Mouse (Mus musculus): ENCODE measurements around the gene Nmb. TPM values are rescaled to one million over a fixed set of nuclear protein-coding genes. Genes with fewer than 3 reads are reported as not detected.

The Nmb gene
- total RNA-seq, 2 experiments from 2014 or later = 3.6 to 4.0 TPM

DNA sequence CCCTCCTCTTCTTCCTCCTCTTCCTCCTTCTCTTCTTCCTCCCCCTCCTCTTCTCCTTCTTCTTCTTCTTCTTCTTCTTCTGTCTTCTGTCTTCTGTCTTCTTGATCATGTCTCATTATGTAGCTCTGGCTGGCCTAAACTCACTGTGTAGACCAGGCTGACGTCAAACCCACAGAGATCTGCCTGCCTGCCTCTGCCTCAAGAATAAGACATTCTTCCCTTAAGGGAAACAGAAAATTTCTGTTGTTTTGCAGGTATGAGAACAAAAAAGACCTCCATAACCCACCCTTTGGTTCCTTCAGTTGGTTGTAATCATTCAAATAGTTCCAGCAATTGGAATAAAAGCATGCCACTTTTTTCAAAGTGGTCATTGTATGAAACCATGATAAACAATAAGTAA lies 40.7 kb downstream of the Nmb start:
- Histone ChIP-seq H3K27ac (peak overlapping the region; percentile 12; the same call in 1 of the 2 replicates), H3K4me3 (no peak overlapping the region)
- no peak for TF ChIP-seq CTCF (IDR thresholded peaks at IDR 0.05)
- intact Hi-C loops (cut with DNase I) = no loop called here
- no peak for DNase-seq

GRCm38 (mm10) chr7:80863520-80863919 lies 41.4 kb downstream of the Nmb start:
- Histone ChIP-seq H3K27ac (peak overlapping the region; percentile 16), H3K4me3 (no peak overlapping the region)
- no peak for DNase-seq
- intact Hi-C loops (cut with DNase I) = no loop called here
- no peak for TF ChIP-seq CTCF (IDR thresholded peaks at IDR 0.05)

GRCm38 (mm10) chr7:80862475-80862874 lies 42.4 kb downstream of the Nmb start:
- no peak for TF ChIP-seq CTCF (IDR thresholded peaks at IDR 0.05)
- Histone ChIP-seq H3K27ac (no peak overlapping the region), H3K4me3 (no peak overlapping the region)
- intact Hi-C loops (cut with DNase I) = no loop called here
- DNase-seq = no peak

- Histone ChIP-seq H3K4me3 (peak within 1 kb of the TSS; percentile 79), H3K27ac (peak within 1 kb of the TSS; percentile 93)
- no peak for TF ChIP-seq CTCF (IDR thresholded peaks at IDR 0.05)
- intact Hi-C loops (cut with DNase I) = no loop called here
- peak; percentile 89 for DNase-seq
These were observed 44.1 kb downstream of the Nmb start, which contains the start of gene Zscan2 for GRCm38 (mm10) chr7:80860729-80861274. Gene Zscan2 (plus strand): TSS chr7:80860920.

- peak; percentile 49 for DNase-seq
- no peak for TF ChIP-seq CTCF (IDR thresholded peaks at IDR 0.05)
- peak overlapping the region; percentile 93 for H3K27ac ChIP-seq
- intact Hi-C loops (cut with DNase I) = no loop called here
- peak overlapping the region; percentile 79 for H3K4me3 ChIP-seq
These were observed 44.6 kb downstream of the Nmb start for GRCm38 (mm10) chr7:80860227-80860626.

- Histone ChIP-seq H3K4me3 (no peak overlapping the region), H3K27ac (no peak overlapping the region)
- peak; percentile 82 for DNase-seq
- intact Hi-C loops (cut with DNase I) = loop anchor here (1.0 kb wide), 1 partner anchor 298 kb away; no protein-coding TSS in a partner anchor
- TF ChIP-seq CTCF (IDR thresholded peaks at IDR 0.05) = peak; percentile 86
These were observed 47.7 kb downstream of the Nmb start for GRCm38 (mm10) chr7:80857181-80857580.

DNA sequence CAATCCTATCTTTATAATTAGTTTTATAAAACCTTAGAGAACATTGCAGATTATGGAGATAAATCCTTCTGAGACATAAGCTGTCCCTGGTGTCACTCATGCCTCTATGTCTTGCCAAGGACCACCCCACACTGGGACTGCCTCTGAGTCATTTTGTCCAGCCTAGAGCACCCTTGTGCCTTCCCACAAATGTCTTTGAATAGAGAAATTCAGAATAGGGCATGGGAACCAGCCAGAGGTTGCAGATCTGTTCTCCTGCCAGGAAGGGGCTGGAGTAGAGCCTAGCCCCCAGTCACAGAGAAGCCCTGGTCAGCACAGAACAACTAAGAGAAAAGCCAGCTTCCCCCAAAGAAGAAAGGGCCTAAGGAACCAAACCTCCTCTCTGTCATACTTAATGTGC lies 49.6 kb downstream of the Nmb start:
- intact Hi-C loops (cut with DNase I) = no loop called here
- Histone ChIP-seq H3K4me3 (no peak overlapping the region), H3K27ac (no peak overlapping the region)
- TF ChIP-seq CTCF (IDR thresholded peaks at IDR 0.05) = no peak
- no peak for DNase-seq

GRCm38 (mm10) chr7:80853218-80853617 lies 51.7 kb downstream of the Nmb start:
- peak; percentile 33; the same call in 1 of the 2 replicates for TF ChIP-seq CTCF (IDR thresholded peaks at IDR 0.05)
- Histone ChIP-seq H3K27ac (no peak overlapping the region), H3K4me3 (no peak overlapping the region)
- no peak for DNase-seq
- intact Hi-C loops (cut with DNase I) = no loop called here

Other genes with a start within 250 kb of the Nmb start
- 10 to 100 TPM; 12.0 to 13.1 TPM for gene Crtc3, start 216.2 kb downstream of the Nmb start, total RNA-seq (2021)
- gene Iqgap1, start 79.1 kb downstream of the Nmb start, total RNA-seq (2021) = 10 to 100 TPM; 14.8 to 16.0 TPM
- gene Zscan2, start 44.2 kb downstream of the Nmb start, total RNA-seq (2021) = 1 to 10 TPM; 1.3 to 1.7 TPM
- gene Wdr73, start 3.8 kb downstream of the Nmb start, total RNA-seq (2021) = 1 to 10 TPM; 2.9 to 3.7 TPM
- gene Sec11a, start 42.7 kb upstream of the Nmb start, total RNA-seq (2021) = 10 to 100 TPM; 21.4 to 31.5 TPM
- gene Zfp592, start 88.6 kb upstream of the Nmb start, total RNA-seq (2021) = 10 to 100 TPM; 11.6 to 20.1 TPM
- gene Alpk3, start 152.5 kb upstream of the Nmb start, total RNA-seq (2021) = 100 to 1,000 TPM; 238 to 380 TPM
- under 1 TPM; 0.26 to 0.47 TPM for gene Slc28a1, start 209.7 kb upstream of the Nmb start, total RNA-seq (2021)

Measured in gastrocnemius, adult 2 months (tissue).